Mouse (Mus musculus): ENCODE measurements around the gene Ccnd3.

The Ccnd3 gene

DNA sequence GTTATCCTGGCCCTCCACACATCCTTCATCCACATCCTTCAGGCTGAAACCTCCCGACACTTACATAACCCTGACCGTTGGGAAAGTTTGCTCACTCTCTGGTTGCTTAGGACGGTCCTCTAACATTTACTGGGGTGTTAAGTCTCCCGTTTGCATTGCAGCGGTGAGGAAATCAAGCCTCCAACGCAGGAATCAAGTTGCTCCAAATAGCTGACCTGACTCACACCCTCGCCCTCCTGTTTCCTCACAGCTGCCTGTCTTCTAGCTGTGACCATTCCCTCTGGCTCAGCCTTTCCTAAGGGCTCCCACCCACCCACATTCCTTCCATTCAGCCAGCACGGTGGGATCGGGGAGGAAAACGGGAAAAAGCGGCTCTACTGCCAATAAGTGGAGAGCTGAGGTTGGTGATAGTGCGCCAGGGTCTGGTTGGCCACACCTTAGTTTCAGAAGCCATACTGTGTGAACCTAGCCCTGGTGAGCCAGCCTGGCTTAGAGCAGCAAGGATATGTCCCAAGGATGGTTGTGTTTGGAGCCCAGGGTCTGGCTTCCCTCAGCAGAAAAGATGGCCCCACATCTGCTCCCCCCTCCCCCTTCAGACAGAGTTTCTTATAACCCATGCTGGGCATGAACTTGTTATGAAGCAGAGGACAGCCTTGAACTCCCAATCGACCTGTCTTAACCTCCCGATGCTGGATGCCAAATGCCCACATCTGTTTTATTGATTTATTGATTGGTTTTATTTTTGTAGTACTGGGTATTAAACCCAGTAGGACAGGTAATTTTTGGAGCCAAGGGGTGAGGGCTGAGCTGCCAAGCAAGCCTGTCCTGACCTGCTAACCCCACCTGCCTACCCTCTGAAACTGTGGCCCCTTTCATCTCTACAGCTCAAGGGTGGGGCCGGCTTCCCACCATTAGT lies 32.2 kb upstream of the Ccnd3 start:
- no peaks in the 10 kb centered on the region for H3K36me3 ChIP-seq (ENCODE audit: insufficient read depth, low read length)
- no peaks in the 10 kb centered on the region for H3K9me3 ChIP-seq (ENCODE audit: low read length)
- peaks cover 22% of the 10 kb centered on the region for H3K27me3 ChIP-seq (ENCODE audit: insufficient read depth, low read length)
- H3K4me1 ChIP-seq (replicated peaks; ENCODE audit: low read depth, low read length) = peaks cover 61% of the 10 kb centered on the region
- TF ChIP-seq CTCF (conservative IDR thresholded peaks at IDR 0.05; ENCODE audit: low read length) (no peak), NANOG (IDR thresholded peaks at IDR 0.05; ENCODE audit: borderline replicate concordance, low read length) (no peak), POU5F1 (IDR thresholded peaks at IDR 0.05; ENCODE audit: borderline replicate concordance, low read length) (no peak)
- peak overlapping the region; percentile 32; the same call in 1 of the 2 replicates for H3K4me3 ChIP-seq (replicated peaks; ENCODE audit: low read length)

DNA sequence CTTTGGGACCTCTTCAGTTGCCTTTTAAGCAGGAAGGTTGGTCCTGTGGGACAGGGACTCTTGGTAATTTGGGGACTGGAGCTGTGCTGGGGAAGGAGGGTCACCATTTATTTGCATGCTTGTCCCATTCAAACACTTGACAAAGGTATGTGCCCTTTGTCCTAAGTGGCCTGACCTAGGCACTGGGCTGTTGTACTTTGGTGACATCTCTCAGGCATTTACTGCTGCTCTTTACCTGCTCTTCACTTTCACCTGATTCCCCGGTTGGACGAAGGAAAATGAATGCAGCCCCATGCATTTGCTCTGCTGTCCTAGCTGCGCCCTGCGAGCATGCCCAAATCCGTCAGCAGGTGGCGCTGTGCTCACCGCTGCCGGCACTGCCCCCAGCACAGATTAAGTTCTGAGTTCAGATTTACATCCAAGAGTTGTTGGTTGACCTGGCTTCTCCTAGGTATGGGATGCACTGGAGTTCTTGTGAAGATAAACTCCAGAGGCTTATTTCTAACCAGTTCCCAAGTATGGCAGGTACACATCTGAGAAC lies 31.3 kb upstream of the Ccnd3 start:
- Histone ChIP-seq H3K4me1 (replicated peaks; ENCODE audit: low read depth, low read length) (peaks cover 53% of the 10 kb centered on the region), H3K9me3 (ENCODE audit: low read length) (no peaks in the 10 kb centered on the region), H3K4me3 (replicated peaks; ENCODE audit: low read length) (no peak overlapping the region), H3K36me3 (ENCODE audit: insufficient read depth, low read length) (no peaks in the 10 kb centered on the region), H3K27me3 (ENCODE audit: insufficient read depth, low read length) (peaks cover 14% of the 10 kb centered on the region)
- TF ChIP-seq POU5F1 (IDR thresholded peaks at IDR 0.05; ENCODE audit: borderline replicate concordance, low read length) (no peak), NANOG (IDR thresholded peaks at IDR 0.05; ENCODE audit: borderline replicate concordance, low read length) (no peak), CTCF (conservative IDR thresholded peaks at IDR 0.05; ENCODE audit: low read length) (peak; percentile 88)

DNA sequence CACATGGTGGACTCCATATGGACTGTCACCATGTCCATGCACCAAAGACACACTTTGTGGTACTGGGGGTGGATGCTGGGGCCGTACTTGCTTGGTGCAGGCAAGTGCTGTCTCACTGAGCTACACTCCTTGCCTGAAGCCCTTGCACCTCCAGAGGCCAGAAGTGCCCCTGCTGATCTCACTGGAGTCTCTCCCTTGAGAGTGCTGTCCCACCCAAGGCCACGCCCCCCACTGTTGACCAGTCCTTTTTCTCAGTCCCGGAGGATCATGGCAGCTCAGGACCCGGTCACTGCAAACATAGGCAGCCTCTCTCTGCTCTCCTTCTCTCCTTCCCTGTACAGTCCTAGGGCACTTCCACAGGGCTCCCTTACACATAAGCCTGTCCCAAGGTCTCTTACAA lies 30.6 kb upstream of the Ccnd3 start:
- Histone ChIP-seq H3K4me3 (replicated peaks; ENCODE audit: low read length) (no peak overlapping the region), H3K4me1 (replicated peaks; ENCODE audit: low read depth, low read length) (peaks cover 45% of the 10 kb centered on the region), H3K27me3 (ENCODE audit: insufficient read depth, low read length) (peaks cover 7% of the 10 kb centered on the region), H3K9me3 (ENCODE audit: low read length) (no peaks in the 10 kb centered on the region), H3K36me3 (ENCODE audit: insufficient read depth, low read length) (no peaks in the 10 kb centered on the region)
- TF ChIP-seq CTCF (conservative IDR thresholded peaks at IDR 0.05; ENCODE audit: low read length) (no peak), NANOG (IDR thresholded peaks at IDR 0.05; ENCODE audit: borderline replicate concordance, low read length) (no peak), POU5F1 (IDR thresholded peaks at IDR 0.05; ENCODE audit: borderline replicate concordance, low read length) (no peak)

DNA sequence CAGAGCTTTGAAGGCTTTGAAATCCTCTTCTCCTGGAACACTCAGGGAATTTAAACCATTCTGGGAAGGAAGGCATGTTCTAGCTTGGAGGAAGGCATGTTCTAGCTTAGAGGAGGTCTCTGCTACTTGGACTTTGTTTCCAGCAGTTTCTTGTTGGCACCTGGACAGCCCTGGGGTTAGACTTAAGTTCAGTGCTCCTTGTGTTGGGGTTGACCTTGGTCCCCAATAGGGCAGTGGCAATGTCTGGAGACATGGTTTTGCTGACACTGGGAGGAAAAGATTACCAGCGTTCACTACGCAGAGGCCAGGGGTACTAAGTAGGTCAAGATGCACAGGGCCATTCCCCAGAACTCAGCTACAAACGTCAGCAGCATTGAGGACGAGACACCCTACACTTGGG lies 29.7 kb upstream of the Ccnd3 start:
- Histone ChIP-seq H3K9me3 (ENCODE audit: low read length) (no peaks in the 10 kb centered on the region), H3K4me3 (replicated peaks; ENCODE audit: low read length) (no peak overlapping the region), H3K36me3 (ENCODE audit: insufficient read depth, low read length) (no peaks in the 10 kb centered on the region), H3K4me1 (replicated peaks; ENCODE audit: low read depth, low read length) (peaks cover 41% of the 10 kb centered on the region), H3K27me3 (ENCODE audit: insufficient read depth, low read length) (peaks cover 2% of the 10 kb centered on the region; the same call in 1 of the 2 replicates)
- no peak for TF ChIP-seq NANOG (IDR thresholded peaks at IDR 0.05; ENCODE audit: borderline replicate concordance, low read length)
- no peak for TF ChIP-seq POU5F1 (IDR thresholded peaks at IDR 0.05; ENCODE audit: borderline replicate concordance, low read length)
- no peak for TF ChIP-seq CTCF (conservative IDR thresholded peaks at IDR 0.05; ENCODE audit: low read length)

DNA sequence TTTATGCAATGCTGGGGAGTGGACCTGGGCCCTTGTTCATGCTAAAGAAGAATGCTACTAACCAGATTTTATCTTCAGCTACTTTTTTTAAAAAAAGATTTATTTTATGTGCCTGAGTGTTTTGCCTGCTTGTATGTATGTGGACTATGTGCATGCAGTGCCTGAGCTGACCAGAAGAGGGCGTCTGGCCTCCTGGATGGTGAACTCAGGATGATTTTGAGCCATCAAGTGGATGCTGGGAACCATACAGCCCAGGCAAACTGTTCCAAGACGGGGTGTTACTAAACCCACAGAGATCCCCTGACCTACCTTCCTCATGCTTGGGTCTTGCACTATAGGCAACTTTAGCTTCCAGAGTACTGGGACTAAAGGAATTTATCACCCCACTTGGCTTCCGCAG lies 29.1 kb upstream of the Ccnd3 start:
- TF ChIP-seq CTCF (conservative IDR thresholded peaks at IDR 0.05; ENCODE audit: low read length) (peak; percentile 95), NANOG (IDR thresholded peaks at IDR 0.05; ENCODE audit: borderline replicate concordance, low read length) (no peak), POU5F1 (IDR thresholded peaks at IDR 0.05; ENCODE audit: borderline replicate concordance, low read length) (no peak)

DNA sequence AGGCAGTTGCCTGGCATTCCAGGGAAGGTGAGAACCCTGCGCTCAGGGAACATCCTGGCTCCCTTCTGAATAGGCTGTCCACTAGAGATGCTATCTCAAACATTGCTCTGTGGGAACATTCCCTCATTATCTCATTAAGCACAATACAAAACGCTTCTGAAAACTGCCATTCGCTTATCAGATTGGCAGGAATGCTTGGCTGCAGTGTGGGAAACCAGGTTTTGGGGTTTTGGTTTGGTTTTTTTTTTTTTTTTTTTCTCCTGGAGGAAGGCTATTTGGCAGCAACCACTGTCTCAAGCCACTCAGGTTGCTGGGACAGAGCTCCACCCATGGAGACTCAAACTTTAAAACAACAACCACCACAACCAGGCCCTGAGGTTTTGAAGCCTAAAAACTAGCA lies 25.0 kb upstream of the Ccnd3 start:
- no peak for TF ChIP-seq NANOG (IDR thresholded peaks at IDR 0.05; ENCODE audit: borderline replicate concordance, low read length)
- TF ChIP-seq CTCF (conservative IDR thresholded peaks at IDR 0.05; ENCODE audit: low read length) = no peak
- TF ChIP-seq POU5F1 (IDR thresholded peaks at IDR 0.05; ENCODE audit: borderline replicate concordance, low read length) = no peak
- H3K36me3 ChIP-seq (ENCODE audit: insufficient read depth, low read length) = no peaks in the 10 kb centered on the region
- no peaks in the 10 kb centered on the region for H3K9me3 ChIP-seq (ENCODE audit: low read length)
- no peak overlapping the region for H3K4me3 ChIP-seq (replicated peaks; ENCODE audit: low read length)
- H3K27me3 ChIP-seq (ENCODE audit: insufficient read depth, low read length) = no peaks in the 10 kb centered on the region
- H3K4me1 ChIP-seq (replicated peaks; ENCODE audit: low read depth, low read length) = peaks cover 33% of the 10 kb centered on the region

More for the DNA sequence above, 29.1 kb upstream of the Ccnd3 start:
- Histone ChIP-seq H3K4me1 (replicated peaks; ENCODE audit: low read depth, low read length) (peaks cover 41% of the 10 kb centered on the region), H3K27me3 (ENCODE audit: insufficient read depth, low read length) (0 out of 2 replicates have a peak, but pooled peaks cover 2% of the 10 kb centered on the region), H3K9me3 (ENCODE audit: low read length) (no peaks in the 10 kb centered on the region), H3K4me3 (replicated peaks; ENCODE audit: low read length) (no peak overlapping the region), H3K36me3 (ENCODE audit: insufficient read depth, low read length) (no peaks in the 10 kb centered on the region)

DNA sequence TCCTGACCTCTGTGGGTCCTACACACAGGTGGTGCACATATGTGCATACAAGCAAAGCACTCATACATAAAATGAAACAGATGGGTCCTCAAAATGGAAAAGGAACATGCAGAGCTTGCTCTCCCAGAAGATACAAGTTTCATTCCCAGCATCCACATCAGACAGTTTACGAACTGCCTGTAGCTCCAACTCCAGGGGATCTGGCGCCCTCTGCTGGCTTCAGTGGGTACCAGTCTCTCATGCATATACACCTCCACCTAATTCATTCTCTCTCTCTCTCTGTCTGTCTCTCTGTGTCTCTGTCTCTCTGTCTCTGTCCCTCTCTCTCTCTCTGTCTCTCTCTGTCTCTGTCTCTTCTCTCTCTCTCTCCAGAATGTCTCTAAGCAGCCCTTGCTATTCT lies 22.4 kb upstream of the Ccnd3 start:
- H3K36me3 ChIP-seq (ENCODE audit: insufficient read depth, low read length) = peaks cover 3% of the 10 kb centered on the region

DNA sequence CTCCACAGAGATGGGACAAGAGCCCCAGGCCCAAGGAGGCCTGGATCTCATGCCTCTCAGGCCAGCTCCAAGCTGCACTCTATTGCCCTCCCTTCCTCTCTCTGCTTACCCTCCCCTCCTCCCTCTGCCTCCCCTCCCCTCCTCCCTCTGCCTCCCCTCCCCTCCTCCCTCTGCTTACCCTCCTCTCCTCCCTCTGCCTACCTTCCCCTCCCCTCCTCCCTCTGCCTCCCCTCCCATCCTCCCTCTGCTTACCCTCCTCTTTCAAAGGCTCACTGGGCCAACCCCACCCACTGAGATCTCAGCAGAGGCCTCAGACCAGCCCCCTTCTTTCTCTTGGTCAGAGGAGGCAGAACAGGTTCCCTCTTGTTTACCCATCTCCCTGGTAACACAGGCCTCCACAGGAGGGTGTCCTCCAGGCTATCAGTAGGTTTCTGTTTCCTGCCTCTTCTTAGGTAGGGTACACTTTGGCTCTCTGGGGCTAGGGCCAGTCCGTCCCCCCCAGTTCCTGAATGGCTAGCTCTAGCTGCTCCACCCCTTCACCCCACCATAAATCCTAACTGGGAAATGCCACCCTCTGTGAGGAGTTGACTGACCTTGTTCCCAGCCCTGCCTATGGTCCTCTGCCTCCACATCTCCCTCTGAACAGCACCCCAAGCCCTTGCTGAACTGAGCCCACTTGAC lies 20.5 kb upstream of the Ccnd3 start:
- Histone ChIP-seq H3K4me1 (replicated peaks; ENCODE audit: low read depth, low read length) (peaks cover 78% of the 10 kb centered on the region), H3K9me3 (ENCODE audit: low read length) (no peaks in the 10 kb centered on the region), H3K27me3 (ENCODE audit: insufficient read depth, low read length) (no peaks in the 10 kb centered on the region), H3K4me3 (replicated peaks; ENCODE audit: low read length) (no peak overlapping the region), H3K36me3 (ENCODE audit: insufficient read depth, low read length) (peaks cover 23% of the 10 kb centered on the region)
- TF ChIP-seq NANOG (IDR thresholded peaks at IDR 0.05; ENCODE audit: borderline replicate concordance, low read length) (no peak), POU5F1 (IDR thresholded peaks at IDR 0.05; ENCODE audit: borderline replicate concordance, low read length) (no peak), CTCF (conservative IDR thresholded peaks at IDR 0.05; ENCODE audit: low read length) (no peak)

More for the DNA sequence above, 22.4 kb upstream of the Ccnd3 start:
- Histone ChIP-seq H3K4me3 (replicated peaks; ENCODE audit: low read length) (no peak overlapping the region), H3K4me1 (replicated peaks; ENCODE audit: low read depth, low read length) (peaks cover 58% of the 10 kb centered on the region), H3K27me3 (ENCODE audit: insufficient read depth, low read length) (no peaks in the 10 kb centered on the region), H3K9me3 (ENCODE audit: low read length) (no peaks in the 10 kb centered on the region)
- TF ChIP-seq CTCF (conservative IDR thresholded peaks at IDR 0.05; ENCODE audit: low read length) (peak; percentile 91), NANOG (IDR thresholded peaks at IDR 0.05; ENCODE audit: borderline replicate concordance, low read length) (no peak), POU5F1 (IDR thresholded peaks at IDR 0.05; ENCODE audit: borderline replicate concordance, low read length) (no peak)

Measured in E14TG2a.4 (cell line).